Mouse (Mus musculus) embryo, embryonic 11.5 days (tissue): ENCODE data around the gene Olfr1358.
"Not testable (repeated sequence)": the region's sequence is repeated elsewhere in the genome, so short reads cannot be mapped to it uniquely, and the experiment has no call there.

Experiments used
- DNase-seq: peaks from one replicate; pipeline ENCODE4 v3.0.0-alpha.2; 2012; ENCODE audit warnings: low read depth, low spot score

Olfr1358 gene

DNA sequence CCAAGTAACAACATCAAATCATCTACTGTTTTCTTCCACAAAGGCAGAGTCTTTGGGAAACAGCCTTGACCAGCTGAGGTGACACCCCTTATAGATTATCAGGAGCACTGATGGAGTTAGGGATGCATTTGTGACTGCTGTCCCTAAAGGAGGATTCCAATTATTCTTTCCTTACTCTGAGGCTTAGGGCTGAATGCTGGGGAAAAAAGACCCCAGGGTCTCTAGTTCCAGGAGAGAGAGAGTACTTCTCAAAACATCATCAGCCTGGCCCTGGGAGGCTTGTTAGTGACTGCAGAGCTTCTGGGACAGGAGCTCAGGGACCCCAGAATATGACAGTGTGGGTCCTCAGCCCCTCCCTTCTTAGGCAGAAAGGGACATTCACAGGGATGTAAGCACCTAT, at the start of gene Olfr1358:
TSS of gene Olfr1358 (plus strand) at position 301 of the 400 bp plus-strand sequence.
- DNase-seq: no peak

GRCm38 (mm10) chr10:78467761-78468310, 49.4 kb upstream of the Olfr1358 start:
- no peak for DNase-seq

GRCm38 (mm10) chr10:78470582-78471313, 46.5 kb upstream of the Olfr1358 start:
- no peak for DNase-seq

- DNase-seq: no peak
Measured at GRCm38 (mm10) chr10:78472046-78472445, 45.2 kb upstream of the Olfr1358 start.

DNA sequence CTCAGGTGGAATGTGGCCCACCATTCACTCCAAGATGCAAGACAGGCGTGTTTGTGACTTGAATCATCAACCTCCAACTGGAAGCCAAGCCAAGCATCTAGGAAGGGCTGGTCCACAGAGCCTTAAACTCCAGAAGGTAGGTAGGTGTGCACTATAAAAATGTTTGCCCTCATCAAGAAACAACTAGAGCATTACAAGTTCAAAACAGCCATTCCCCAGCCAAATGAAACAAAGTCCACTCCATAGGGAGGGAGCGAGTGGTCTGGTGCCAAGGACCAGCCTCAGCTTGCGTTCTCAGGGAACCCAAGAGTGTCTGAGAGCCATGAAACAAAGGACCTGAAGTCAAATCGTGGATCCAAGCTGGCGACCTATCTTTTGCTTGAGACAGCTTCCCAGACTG, 43.8 kb upstream of the Olfr1358 start:
- no peak for DNase-seq

- no peak for DNase-seq
Measured at GRCm38 (mm10) chr10:78474759-78475158, 42.5 kb upstream of the Olfr1358 start.

DNA sequence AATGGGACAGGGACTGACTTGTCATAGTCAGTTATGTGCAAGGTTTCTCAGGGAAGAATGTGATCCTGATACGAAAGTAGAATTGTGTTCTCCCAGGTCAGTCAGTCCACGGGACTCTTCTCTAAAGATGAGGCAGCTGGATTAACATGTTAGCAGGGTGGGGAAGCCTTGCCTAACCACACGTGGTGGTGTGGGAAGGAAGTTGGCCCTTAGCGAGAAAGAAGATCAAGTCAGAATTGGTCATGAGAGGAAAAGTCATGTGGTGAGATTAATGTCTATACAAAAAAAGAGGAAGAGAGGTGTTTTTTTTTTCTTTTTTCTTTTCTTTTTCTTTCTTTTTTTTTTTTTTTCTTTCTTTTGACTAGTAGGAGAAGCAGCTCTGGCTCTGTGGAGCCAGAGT, 40.4 kb upstream of the Olfr1358 start:
- DNase-seq: no peak

- no peak for DNase-seq
Measured at GRCm38 (mm10) chr10:78480954-78481927, 36.0 kb upstream of the Olfr1358 start.

DNA sequence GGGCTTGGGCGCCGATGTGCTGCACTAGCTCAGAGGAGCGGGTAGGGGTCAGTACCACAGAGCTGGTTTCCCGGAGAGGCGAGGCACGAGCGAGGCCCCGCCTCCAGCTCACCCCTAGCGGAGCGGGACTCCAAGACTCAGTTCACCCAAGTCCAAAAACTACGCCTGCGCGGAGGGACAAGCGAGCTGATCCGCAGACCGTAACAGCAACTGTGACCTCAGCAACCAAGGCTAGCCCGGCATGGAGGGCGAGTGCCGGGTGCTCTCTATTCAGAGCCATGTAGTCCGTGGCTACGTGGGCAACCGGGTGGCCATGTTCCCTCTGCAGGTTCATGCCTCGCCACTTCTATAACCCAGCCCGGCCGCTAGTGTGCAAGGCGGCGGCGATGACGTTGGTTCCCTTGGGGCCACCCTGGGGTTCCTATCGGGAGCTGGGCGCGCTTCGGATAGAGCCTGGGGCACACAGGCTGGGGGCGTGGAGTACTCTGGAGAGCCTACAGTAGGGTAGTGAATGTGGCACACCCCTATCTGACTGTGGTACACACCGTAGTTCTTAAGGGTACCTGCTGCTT, 35.2 kb upstream of the Olfr1358 start:
- DNase-seq: peak; percentile 74

GRCm38 (mm10) chr10:78485369-78485768, 31.9 kb upstream of the Olfr1358 start:
- not testable (repeated sequence) for DNase-seq

DNA sequence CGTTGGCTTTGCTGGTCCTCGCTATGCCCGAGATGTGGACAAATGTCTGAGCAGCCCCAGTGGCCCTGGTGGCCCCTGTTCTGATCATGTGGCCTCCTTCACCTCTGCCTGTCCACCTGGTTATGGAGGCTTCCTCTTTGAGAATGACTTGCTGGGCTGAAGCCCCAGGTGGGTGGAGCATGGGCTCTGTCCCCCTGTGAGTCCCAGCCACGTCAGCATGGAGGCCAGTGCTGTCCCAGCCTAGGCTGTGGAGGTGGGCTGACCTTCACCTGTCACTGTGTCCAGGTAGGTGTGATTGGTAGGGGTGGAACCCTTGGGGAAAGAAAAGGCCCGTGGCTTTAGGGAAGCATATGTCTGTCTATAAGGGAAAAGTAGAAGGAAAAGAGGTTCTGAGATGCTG, 30.4 kb upstream of the Olfr1358 start:
- DNase-seq: no peak

DNA sequence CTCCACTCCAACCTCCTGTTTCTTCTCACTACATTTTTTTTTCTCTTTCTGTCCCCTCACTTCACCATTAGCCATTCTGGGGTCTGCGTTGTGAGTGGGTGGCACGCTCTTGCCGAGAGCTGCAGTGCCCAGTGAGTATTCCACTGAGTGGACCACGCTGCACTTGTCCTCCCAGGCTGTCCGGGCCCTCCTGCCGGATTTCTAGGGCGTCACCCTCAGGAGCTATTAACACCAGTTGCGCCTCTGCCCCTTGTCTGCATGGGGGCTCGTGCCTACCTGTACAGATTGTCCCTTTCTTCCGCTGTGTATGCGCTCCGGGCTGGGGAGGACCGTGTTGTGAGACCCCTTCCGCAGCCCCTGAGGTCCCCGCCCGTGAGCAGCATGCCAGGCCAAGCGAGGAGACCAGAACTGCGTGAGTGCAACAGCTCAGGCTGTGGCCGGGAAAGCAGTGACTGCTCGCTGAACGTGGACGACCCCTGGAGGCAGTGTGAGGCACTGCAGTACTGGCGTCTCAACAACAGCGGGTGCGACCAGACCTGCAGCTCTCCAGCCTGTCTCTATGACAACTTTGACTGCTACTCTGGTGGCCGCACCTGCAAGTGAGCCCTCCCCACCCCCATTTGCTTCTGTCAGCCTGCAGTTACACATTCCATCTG, 29.7 kb upstream of the Olfr1358 start:
- DNase-seq: peak; percentile 59

DNA sequence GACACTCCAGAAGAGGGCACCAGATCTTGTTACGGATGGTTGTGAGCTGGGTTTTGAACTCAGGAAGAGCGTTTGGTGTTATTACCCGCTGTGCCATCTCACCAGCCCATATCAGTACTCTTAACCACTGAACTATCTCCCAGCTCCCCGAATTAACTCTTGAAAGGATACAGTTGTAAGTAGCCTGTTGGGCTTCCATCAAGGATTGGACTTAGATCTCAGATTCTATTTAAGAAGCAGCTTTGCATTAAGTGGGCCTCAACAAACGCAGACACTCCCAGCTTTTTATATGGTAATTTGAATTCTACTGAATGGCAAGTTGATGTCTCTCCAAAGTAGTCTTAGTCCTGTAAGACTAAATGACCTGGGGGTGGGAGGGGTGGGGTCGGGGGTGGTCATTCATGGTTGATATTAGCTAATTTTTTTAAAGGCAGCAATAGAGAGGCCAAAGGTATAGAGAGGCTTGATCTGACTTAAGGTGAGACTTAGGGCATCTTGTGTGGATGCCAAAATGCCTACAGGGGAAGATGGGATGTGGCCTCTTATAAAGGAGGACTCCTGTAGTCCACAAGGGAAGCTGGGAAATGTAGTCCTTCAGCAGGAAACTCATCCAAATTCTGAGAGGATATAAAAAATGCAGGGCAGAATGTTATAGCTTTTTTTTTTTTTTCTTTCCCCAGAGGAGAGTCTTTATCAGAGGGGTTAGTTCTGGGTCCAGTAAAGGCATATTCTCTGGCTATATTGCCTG, 14.1 kb upstream of the Olfr1358 start:
- DNase-seq: no peak

DNA sequence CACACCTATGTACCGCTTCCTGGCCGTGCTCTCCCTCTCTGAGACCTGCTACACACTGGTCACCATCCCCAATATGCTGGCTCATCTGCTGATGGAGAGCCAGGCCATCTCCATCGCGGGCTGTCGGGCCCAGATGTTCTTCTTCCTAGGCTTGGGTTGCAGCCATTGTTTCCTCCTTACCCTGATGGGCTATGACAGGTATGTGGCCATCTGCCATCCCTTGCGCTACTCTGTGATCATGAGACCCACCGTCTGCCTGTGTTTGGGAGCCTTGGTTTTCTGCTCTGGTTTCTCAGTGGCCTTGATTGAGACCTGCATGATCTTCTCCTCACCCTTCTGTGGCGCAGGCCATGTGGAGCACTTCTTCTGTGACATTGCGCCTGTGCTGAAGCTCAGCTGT, 2.6 kb downstream of the Olfr1358 start:
- DNase-seq: no peak

DNA sequence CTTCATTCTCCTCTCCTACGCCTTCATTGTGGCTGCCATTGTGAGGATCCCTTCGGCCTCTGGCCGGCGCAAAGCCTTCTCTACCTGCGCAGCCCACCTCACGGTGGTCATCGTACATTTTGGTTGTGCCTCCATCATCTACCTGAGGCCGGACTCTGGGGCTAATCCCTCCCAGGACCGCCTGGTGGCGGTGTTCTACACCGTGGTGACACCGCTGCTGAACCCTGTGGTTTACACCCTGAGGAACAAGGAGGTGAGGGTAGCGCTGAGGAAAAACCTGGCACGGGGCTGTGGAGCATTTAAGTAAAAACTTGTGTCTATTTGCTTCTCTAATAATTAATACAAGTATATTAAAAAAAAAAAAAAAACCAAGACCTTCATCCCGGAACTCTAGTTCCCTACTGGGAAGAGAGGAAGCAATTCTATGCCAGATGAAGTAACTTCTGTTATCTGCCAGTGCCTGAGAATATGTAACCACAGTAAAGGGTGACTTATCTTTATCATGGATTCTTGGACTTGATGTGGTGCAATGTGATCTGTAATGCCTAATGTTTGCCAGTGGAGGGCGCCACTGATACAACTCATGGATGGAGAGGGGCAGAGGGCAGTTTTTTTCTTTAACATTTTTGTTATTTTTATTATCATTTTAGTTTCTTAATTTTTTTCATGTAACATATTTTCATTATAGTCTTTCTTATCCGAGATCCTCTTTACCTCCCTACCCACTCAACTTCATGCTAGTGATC, 3.2 kb downstream of the Olfr1358 start:
- peak; percentile 4 for DNase-seq

DNA sequence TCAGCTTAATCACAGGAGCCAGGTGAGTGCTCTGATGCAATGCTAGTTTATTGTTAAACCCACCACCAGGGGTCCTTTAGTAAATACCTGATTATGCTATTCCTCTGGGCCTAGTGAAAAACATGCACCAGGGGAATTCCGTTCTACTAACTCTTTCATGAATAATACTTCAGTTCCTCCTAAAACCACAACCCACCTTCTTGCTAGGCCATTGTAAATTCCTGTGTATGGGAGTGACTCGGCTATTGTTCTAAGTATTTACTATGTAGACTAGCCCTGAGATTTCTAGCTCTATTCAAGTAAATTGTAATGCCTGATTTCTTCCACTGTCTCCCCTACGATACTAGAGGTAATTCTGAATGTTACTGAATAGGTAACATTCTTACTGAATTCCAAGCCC, 7.8 kb downstream of the Olfr1358 start:
- DNase-seq: not testable (repeated sequence)

- no peak for DNase-seq
Measured at GRCm38 (mm10) chr10:78525511-78525910, 8.3 kb downstream of the Olfr1358 start.

- DNase-seq: no peak
Measured at GRCm38 (mm10) chr10:78540943-78541342, 23.7 kb downstream of the Olfr1358 start.

GRCm38 (mm10) chr10:78565070-78565469, 47.8 kb downstream of the Olfr1358 start:
- DNase-seq: no peak

DNA sequence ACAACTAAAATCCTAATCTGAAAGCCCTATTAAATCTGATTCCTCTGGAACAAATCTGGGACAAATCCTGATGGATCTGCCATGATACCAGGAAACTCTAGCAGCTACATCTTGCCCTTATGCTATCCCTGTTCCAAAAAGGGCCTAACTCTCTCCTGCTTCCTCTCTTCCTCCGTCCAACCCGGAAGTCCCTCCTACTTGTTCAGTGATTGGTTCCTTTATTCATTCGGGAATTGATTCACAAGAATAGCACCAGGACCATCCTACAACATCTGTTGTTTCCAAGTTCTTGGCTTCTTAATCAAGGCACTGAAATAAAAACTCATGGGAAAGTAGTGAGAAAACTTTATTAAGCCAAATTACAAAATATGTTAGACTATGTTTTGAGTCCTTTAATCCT, 52.0 kb downstream of the Olfr1358 start:
- DNase-seq: no peak
